10 mouse cellular contexts compared by ENCODE assay signal in genomic region chr1:54922025-54922574, GRCm38 (mm10). TPM values are rescaled to one million over a fixed set of nuclear protein-coding genes. Genes with fewer than 3 reads are reported as not detected.
DNase-seq lines count a peak whose midpoint lies in the region; ATAC-seq and TF ChIP-seq lines count a peak whose summit lies in the region.
"Had no signal": no experiment of that assay in that cellular context is flagged by ENCODE, and none has a peak within 500 bp of the region (broad histone marks: within the 10 kb centered on the region; RNA-seq: fewer than 3 reads in every experiment).

No protein-coding gene starts in this region.

- no peak for ATAC-seq in forebrain, embryonic 15.5 days (replicated peaks)
- no peak for ATAC-seq in forebrain, embryonic 16.5 days
- ATAC-seq in midbrain, embryonic 13.5 days: no peak
- ATAC-seq in midbrain, postnatal 0 days (ENCODE audit: low FRiP score): no peak
- no peak for ATAC-seq in embryonic facial prominence, embryonic 14.5 days (ENCODE audit: low read depth)
- ATAC-seq in stomach, postnatal 0 days (ENCODE audit: low FRiP score, low TSS enrichment): peak; percentile 35

- no peak overlapping the region for H3K4me2 ChIP-seq in forebrain, embryonic 15.5 days (replicated peaks)
- H3K4me2 ChIP-seq in forebrain, embryonic 16.5 days (ENCODE audit: low read length): no peak overlapping the region
- H3K4me2 ChIP-seq in midbrain, embryonic 13.5 days (replicated peaks): 0 out of 2 replicates have a peak overlapping the region, but pooled peaks have one; percentile 6
- H3K4me2 ChIP-seq in midbrain, postnatal 0 days (ENCODE audit: low read depth, low read length, poor library complexity, severe bottlenecking): no peak overlapping the region
- peak overlapping the region; percentile 10; the same call in 1 of the 2 replicates for H3K4me2 ChIP-seq in embryonic facial prominence, embryonic 14.5 days (ENCODE audit: low read depth, low read length)
- H3K4me2 ChIP-seq in stomach, postnatal 0 days (replicated peaks; ENCODE audit: low read depth): no peak overlapping the region
- H3K4me2 ChIP-seq: hindbrain, embryonic 15.5 days; limb, embryonic 12.5 days had no signal

- no peak for TF ChIP-seq EP300 in stomach, postnatal 0 days (optimal IDR thresholded peaks at IDR 0.05)

- no peaks in the 10 kb centered on the region for H3K9me3 ChIP-seq in forebrain, embryonic 15.5 days
- H3K9me3 ChIP-seq in forebrain, embryonic 16.5 days (ENCODE audit: control insufficient read depth, low read length): no peaks in the 10 kb centered on the region
- H3K9me3 ChIP-seq in midbrain, embryonic 13.5 days: no peaks in the 10 kb centered on the region
- no peaks in the 10 kb centered on the region for H3K9me3 ChIP-seq in midbrain, postnatal 0 days (ENCODE audit: low read length)
- no peaks in the 10 kb centered on the region for H3K9me3 ChIP-seq in embryonic facial prominence, embryonic 14.5 days (ENCODE audit: control insufficient read depth, low read length)
- H3K9me3 ChIP-seq in stomach, postnatal 0 days (ENCODE audit: control insufficient read depth, low read length): no peaks in the 10 kb centered on the region
- H3K9me3 ChIP-seq in limb, embryonic 10.5 days (replicated peaks): no peaks in the 10 kb centered on the region
- H3K9me3 ChIP-seq: hindbrain, embryonic 15.5 days; limb, embryonic 12.5 days had no signal

- DNase-seq in midbrain, postnatal 0 days (ENCODE audit: low spot score): no peak
- no peak for DNase-seq in embryonic facial prominence, embryonic 14.5 days (ENCODE audit: low spot score)
- DNase-seq in stomach, postnatal 0 days (ENCODE audit: low spot score): no peak
- no peak for DNase-seq in limb, embryonic 10.5 days (ENCODE audit: low spot score)
- DNase-seq: right cerebral cortex, adult 18-20 months had no signal

- no peaks in the 10 kb centered on the region for H3K27me3 ChIP-seq in forebrain, embryonic 15.5 days
- H3K27me3 ChIP-seq in forebrain, embryonic 16.5 days (replicated peaks; ENCODE audit: control insufficient read depth, insufficient read depth, low read length): no peaks in the 10 kb centered on the region
- 0 out of 2 replicates have a peak, but pooled peaks cover 7% of the 10 kb centered on the region for H3K27me3 ChIP-seq in midbrain, embryonic 13.5 days
- no peaks in the 10 kb centered on the region for H3K27me3 ChIP-seq in midbrain, postnatal 0 days (ENCODE audit: insufficient read depth, low read length)
- no peaks in the 10 kb centered on the region for H3K27me3 ChIP-seq in embryonic facial prominence, embryonic 14.5 days (replicated peaks; ENCODE audit: control insufficient read depth, insufficient read depth, low read length)
- no peaks in the 10 kb centered on the region for H3K27me3 ChIP-seq in stomach, postnatal 0 days (ENCODE audit: control insufficient read depth, insufficient read depth, low read length)
- H3K27me3 ChIP-seq in limb, embryonic 10.5 days (ENCODE audit: low read depth, poor library complexity, severe bottlenecking): no peaks in the 10 kb centered on the region
- H3K27me3 ChIP-seq: hindbrain, embryonic 15.5 days had no signal

- 85% methylated on average over 12 of the region's 12 CpGs for WGBS in forebrain, embryonic 15.5 days
- WGBS in forebrain, embryonic 16.5 days: 79% methylated on average over 12 of the region's 12 CpGs
- 81% methylated on average over 12 of the region's 12 CpGs for WGBS in midbrain, embryonic 13.5 days
- 83% methylated on average over 12 of the region's 12 CpGs for WGBS in midbrain, postnatal 0 days
- 72% methylated on average over 12 of the region's 12 CpGs for WGBS in embryonic facial prominence, embryonic 14.5 days
- 60% methylated on average over 12 of the region's 12 CpGs for WGBS in stomach, postnatal 0 days
- WGBS in limb, embryonic 10.5 days: 75% methylated on average over 12 of the region's 12 CpGs

- H3K27ac ChIP-seq in forebrain, embryonic 15.5 days (replicated peaks): 0 out of 2 replicates have a peak overlapping the region, but pooled peaks have one; percentile 12
- no peak overlapping the region; the same call in 1 of the 2 replicates for H3K27ac ChIP-seq in forebrain, embryonic 16.5 days (ENCODE audit: low read length)
- no peak overlapping the region for H3K27ac ChIP-seq in midbrain, embryonic 13.5 days
- no peak overlapping the region for H3K27ac ChIP-seq in midbrain, postnatal 0 days (ENCODE audit: low read depth, low read length)
- H3K27ac ChIP-seq in embryonic facial prominence, embryonic 14.5 days (replicated peaks; ENCODE audit: low read depth, low read length): no peak overlapping the region
- no peak overlapping the region for H3K27ac ChIP-seq in stomach, postnatal 0 days (replicated peaks)
- no peak overlapping the region for H3K27ac ChIP-seq in limb, embryonic 10.5 days
- H3K27ac ChIP-seq: hindbrain, embryonic 15.5 days; limb, embryonic 12.5 days had no signal

- H3K4me1 ChIP-seq in forebrain, embryonic 15.5 days: peaks cover 14% of the 10 kb centered on the region
- peaks cover 27% of the 10 kb centered on the region for H3K4me1 ChIP-seq in forebrain, embryonic 16.5 days (replicated peaks; ENCODE audit: control insufficient read depth, insufficient read depth, low read length)
- H3K4me1 ChIP-seq in midbrain, embryonic 13.5 days (replicated peaks): peaks cover 40% of the 10 kb centered on the region
- H3K4me1 ChIP-seq in midbrain, postnatal 0 days (ENCODE audit: insufficient read depth, low read length): peaks cover 10% of the 10 kb centered on the region; the same call in 1 of the 2 replicates
- peaks cover 19% of the 10 kb centered on the region for H3K4me1 ChIP-seq in embryonic facial prominence, embryonic 14.5 days (ENCODE audit: control insufficient read depth, insufficient read depth, low read length)
- H3K4me1 ChIP-seq in stomach, postnatal 0 days (replicated peaks; ENCODE audit: control insufficient read depth, insufficient read depth): peaks cover 9% of the 10 kb centered on the region; the same call in 1 of the 2 replicates
- H3K4me1 ChIP-seq in limb, embryonic 10.5 days: peaks cover 55% of the 10 kb centered on the region

- no peak overlapping the region for H3K9ac ChIP-seq in forebrain, embryonic 15.5 days (replicated peaks)
- no peak overlapping the region for H3K9ac ChIP-seq in forebrain, embryonic 16.5 days (replicated peaks; ENCODE audit: low read depth, low read length)
- H3K9ac ChIP-seq in midbrain, embryonic 13.5 days (replicated peaks): no peak overlapping the region
- no peak overlapping the region for H3K9ac ChIP-seq in midbrain, postnatal 0 days (replicated peaks; ENCODE audit: low read length, poor library complexity, severe bottlenecking)
- no peak overlapping the region for H3K9ac ChIP-seq in embryonic facial prominence, embryonic 14.5 days (ENCODE audit: low read depth, low read length)
- no peak overlapping the region for H3K9ac ChIP-seq in stomach, postnatal 0 days (ENCODE audit: low read length)
- H3K9ac ChIP-seq: hindbrain, embryonic 15.5 days; limb, embryonic 12.5 days had no signal

- no peak overlapping the region for H3K4me3 ChIP-seq in forebrain, embryonic 15.5 days
- H3K4me3 ChIP-seq in forebrain, embryonic 16.5 days (replicated peaks; ENCODE audit: low read length): no peak overlapping the region
- H3K4me3 ChIP-seq in midbrain, embryonic 13.5 days (replicated peaks): no peak overlapping the region
- H3K4me3 ChIP-seq in midbrain, postnatal 0 days (ENCODE audit: low read depth, low read length): no peak overlapping the region
- H3K4me3 ChIP-seq in embryonic facial prominence, embryonic 14.5 days (ENCODE audit: low read depth, low read length): no peak overlapping the region
- H3K4me3 ChIP-seq in stomach, postnatal 0 days (ENCODE audit: low read depth, low read length): no peak overlapping the region
- no peak overlapping the region for H3K4me3 ChIP-seq in limb, embryonic 10.5 days
- H3K4me3 ChIP-seq: hindbrain, embryonic 15.5 days; limb, embryonic 12.5 days had no signal

- no peak for TF ChIP-seq CTCF in midbrain, postnatal 0 days (IDR thresholded peaks at IDR 0.05)
- no peak for TF ChIP-seq CTCF in stomach, postnatal 0 days (IDR thresholded peaks at IDR 0.05; ENCODE audit: low read depth)

- H3K36me3 ChIP-seq in forebrain, embryonic 15.5 days: no peaks in the 10 kb centered on the region
- no peaks in the 10 kb centered on the region for H3K36me3 ChIP-seq in forebrain, embryonic 16.5 days (ENCODE audit: control insufficient read depth, insufficient read depth)
- H3K36me3 ChIP-seq in midbrain, embryonic 13.5 days: no peaks in the 10 kb centered on the region
- no peaks in the 10 kb centered on the region for H3K36me3 ChIP-seq in midbrain, postnatal 0 days (ENCODE audit: insufficient read depth, low read length)
- no peaks in the 10 kb centered on the region for H3K36me3 ChIP-seq in embryonic facial prominence, embryonic 14.5 days (ENCODE audit: control insufficient read depth, insufficient read depth, low read length)
- H3K36me3 ChIP-seq in stomach, postnatal 0 days (ENCODE audit: control insufficient read depth, insufficient read depth, low read length): no peaks in the 10 kb centered on the region
- no peaks in the 10 kb centered on the region for H3K36me3 ChIP-seq in limb, embryonic 10.5 days
- H3K36me3 ChIP-seq: hindbrain, embryonic 15.5 days; limb, embryonic 12.5 days had no signal

RNA-seq across cellular contexts. Expression of gene Ankrd44, which starts 4.1 kb away (rescaled TPM):
- polyA plus RNA-seq in forebrain, embryonic 15.5 days (2015; fragmentation: Nextera tagmentation; extraction: Ambion mirVana): 21.5 and 24.1 TPM in 2 replicates
- polyA plus RNA-seq in forebrain, embryonic 16.5 days (2015; fragmentation: Nextera tagmentation; extraction: Ambion mirVana): 24.0 and 28.2 TPM in 2 replicates
- polyA plus RNA-seq in midbrain, embryonic 13.5 days (2015; fragmentation: Nextera tagmentation; extraction: Ambion mirVana): 19.7 and 22.2 TPM in 2 replicates
- 51.6 and 68.9 TPM in 2 replicates for total RNA-seq in midbrain, postnatal 0 days (2014; rRNA removed)
- polyA plus RNA-seq in midbrain, postnatal 0 days (2015; fragmentation: Nextera tagmentation; extraction: Ambion mirVana): 13.2 and 16.7 TPM in 2 replicates
- 24.8 and 28.9 TPM in 2 replicates for polyA plus RNA-seq in embryonic facial prominence, embryonic 14.5 days (2014; fragmentation: Nextera tagmentation; extraction: Ambion mirVana)
- polyA plus RNA-seq in stomach, postnatal 0 days (2015; fragmentation: Nextera tagmentation; extraction: Ambion mirVana): 7.8 and 8.7 TPM in 2 replicates
- polyA plus RNA-seq in limb, embryonic 10.5 days (2016; fragmentation: Nextera tagmentation; extraction: Ambion mirVana): 20.1 and 23.7 TPM in 2 replicates

Comparison
In these comparisons a context has a peak if more than half of its experiments do, and no peak if none do; other contexts are left out.
1. H3K4me2 ChIP-seq: peak in midbrain, embryonic 13.5 days (single experiment) and embryonic facial prominence, embryonic 14.5 days (single experiment); none in forebrain, embryonic 15.5 days (single experiment), forebrain, embryonic 16.5 days (single experiment), midbrain, postnatal 0 days (single experiment) and stomach, postnatal 0 days (single experiment).